Mouse (Mus musculus): ENCODE measurements at regions not wholly inside any gene's neighbourhood (a gene's known extent, or its start where the extent isn't known, plus 50 kb on each side); places are given as distances from the start of the nearest gene placed in this dataset.

DNA sequence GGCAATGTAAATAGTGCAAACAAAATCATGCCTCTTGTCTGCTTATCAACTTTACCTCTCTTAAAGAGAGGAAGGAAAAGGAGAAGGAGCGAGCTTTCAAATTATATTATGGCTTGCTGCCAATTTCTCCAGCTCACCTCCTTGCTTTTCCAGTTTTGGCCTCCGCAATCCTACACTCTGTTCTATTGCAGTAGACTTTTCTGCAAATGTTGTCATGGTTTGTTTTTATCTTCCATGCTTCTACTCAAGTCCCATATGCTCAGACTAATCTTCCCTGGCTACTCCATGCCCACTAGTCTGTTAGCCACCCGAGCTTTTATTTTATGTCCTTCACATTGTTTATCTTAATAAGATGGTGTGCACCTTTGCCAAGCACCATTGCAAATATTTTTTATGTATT, 168.0 kb upstream of the Osr1 start:
- intact Hi-C loops (cut with DNase I): no loop called here

DNA sequence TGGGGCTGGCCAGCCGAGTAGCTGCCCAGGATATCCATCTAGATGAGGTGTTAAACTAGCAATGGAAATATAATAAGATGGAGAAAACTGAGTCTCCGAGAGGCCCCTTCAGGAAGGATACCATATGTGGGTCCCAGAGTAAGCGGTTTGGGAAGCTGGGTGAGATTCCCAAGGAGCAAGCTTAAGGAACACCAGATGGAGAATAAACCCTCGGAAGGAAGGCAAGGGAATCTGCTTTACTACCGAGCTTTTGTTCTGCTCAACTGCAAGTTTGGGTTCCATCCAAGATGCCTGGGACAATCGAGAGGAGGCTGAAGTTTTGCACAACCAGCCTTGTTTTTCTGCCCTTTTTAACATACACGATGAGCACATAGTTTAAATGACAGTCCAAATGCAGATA, 164.9 kb upstream of the Osr1 start:
- intact Hi-C loops (cut with DNase I): no loop called here

DNA sequence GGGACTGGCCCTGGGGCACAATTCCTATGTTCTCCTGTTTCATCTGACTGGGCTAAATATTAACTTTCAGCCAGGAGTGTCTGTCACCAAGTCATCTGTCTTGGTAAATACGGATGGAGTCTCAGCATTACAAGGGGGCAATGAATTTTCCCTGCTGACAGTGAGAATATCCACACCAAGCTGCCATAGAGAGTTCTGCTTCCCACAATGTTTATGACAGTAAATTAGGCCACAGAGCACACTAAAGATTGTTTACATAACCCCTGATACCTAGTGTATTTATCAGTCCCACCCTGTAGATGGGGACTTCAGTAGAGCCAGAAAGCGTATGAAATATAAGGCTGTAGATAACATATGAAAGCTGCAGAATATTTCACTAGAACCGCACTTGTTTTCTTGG, 150.6 kb upstream of the Osr1 start:
- intact Hi-C loops (cut with DNase I): no loop called here

DNA sequence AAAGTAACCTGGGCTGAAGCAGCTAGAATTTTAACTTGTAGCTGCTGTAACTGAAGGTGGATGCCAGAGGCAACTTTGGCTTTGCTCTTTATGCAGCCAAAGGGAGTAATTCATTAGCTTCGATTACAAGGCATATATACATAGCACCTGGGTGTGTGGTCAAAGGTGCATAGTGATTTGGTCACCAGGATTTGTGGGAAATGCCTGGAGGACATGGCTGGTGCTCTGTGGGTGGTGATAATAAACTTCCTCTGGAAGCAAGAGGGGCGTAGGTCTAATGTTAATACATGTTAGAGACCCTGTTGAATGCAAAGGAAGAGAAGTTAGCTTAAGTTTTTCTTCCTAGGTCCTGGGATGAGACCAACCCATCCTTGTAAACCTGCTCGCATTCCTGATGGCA, 139.3 kb upstream of the Osr1 start:
- intact Hi-C loops (cut with DNase I): no loop called here

DNA sequence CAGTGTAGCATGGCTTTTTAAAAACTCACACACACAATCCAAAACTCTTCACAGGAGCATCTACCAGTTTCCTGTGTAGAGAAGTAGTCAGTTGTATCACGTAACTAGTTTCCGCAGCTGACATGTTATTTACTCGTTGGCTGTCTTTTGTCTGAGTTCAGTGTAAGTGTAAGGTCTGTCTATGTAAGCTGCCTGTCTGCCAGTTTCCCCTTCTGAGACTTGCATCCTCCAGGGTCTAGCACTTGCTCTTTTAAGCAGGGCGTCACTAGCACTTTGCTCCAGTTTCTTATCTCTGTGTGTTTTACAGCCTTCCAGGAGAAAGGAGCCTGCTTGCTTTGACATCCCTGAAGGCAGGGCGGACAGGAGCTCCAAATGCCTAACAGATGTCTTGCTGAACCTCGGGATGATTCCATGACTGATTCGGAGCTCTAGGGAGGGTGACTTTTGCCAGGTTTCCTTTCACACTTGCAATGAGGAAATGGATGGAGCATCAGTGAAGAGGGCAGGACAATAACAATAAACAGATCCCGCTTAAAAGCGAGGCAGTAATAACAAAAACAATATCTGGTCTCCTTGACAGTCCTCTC, 131.2 kb upstream of the Osr1 start:
- intact Hi-C loops (cut with DNase I): no loop called here

DNA sequence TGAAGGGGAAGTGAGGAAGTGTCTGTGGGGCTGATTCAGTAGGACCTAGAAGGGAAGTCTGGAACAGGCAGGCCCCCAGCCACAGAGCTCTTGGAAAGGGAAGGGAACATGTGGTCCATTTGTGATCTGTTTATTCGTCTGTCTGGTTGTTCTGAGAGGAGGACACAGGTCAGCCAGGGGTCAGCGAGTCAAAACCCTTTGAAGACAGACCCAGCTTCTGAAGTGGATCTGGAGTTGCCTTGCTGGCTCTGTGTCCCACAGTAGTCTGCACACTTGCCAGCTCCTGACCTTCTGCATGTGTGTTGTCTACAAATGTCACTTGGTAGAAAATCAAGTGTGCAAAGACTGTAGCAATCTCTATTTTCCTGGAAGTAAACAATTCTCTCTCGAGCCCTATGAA, 119.3 kb upstream of the Osr1 start:
- intact Hi-C loops (cut with DNase I): no loop called here

DNA sequence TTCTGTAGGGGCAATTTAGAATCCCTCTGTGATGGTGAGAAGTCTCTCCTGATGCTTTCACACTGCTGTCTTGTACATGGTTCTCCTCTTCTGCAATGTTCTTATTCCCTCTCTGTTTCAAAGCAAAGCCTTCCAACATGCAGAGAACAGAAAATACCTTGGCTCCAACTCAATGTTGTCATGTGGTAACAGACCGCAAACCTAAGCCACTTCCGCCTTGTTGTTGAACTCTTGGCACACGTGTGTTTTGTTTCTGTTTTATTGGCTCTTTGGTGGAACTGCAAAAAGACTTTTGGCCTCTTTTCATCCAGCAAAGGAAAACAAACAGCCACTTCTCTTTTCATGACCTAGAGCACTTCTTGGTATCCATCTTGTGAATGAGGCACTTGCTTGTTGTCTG, 109.7 kb upstream of the Osr1 start:
- intact Hi-C loops (cut with DNase I): no loop called here

DNA sequence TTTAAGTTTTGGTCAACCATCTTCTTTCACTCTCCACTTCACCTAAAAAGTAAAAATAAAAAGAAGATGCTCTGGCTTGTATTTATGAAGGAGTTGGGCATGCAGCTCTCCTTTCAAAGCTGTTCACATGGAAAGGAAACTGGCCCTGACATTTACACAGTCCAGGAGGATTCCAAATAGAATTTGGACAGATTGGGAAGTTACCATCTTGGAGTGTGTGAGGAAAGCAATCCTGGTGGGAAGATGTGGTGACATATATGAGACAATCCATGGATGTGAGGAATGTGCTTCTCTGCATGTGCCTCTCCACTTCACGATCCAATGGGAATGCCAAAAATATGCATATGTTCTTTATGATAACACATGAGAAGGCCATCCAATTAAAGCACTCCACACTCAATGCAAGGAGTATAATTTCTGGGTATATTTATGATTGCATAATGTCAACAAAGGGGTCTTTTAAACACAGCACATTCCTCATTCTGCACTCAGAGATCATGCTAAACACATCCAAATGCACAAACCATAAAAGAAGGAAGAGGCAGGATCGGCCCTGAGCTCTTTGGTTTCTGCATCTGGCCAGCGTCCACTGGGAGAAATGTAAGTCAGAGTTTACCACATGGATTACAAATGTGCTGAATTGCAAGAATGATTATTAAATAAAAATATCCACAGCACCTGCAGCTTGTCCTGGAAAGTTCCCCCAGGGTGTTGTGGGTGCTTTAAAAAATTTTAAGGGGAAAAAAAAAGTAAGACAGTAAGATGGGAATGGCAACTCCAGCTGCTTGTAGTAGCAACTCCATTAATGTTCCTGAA, 100.1 kb upstream of the Osr1 start:
- intact Hi-C loops (cut with DNase I): no loop called here

DNA sequence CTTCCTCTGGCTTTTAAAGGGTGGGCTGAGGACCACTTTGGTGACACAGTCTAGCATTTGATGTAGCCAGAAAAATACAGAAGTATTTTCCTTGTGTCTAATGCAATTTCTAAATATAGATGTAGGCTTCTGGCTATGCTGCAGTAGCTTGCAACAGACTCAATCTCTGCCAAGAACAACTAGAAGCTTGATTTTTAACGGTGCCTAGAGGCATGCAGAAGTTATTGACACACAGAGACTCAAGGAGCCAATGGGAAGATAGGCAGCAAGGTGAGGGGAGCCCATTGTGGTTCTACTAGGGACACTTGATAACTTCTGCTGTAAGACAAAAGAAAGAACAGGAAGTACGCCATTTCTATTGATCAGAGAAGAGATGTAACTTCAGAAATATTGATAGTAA, 94.1 kb upstream of the Osr1 start:
- intact Hi-C loops (cut with DNase I): no loop called here

DNA sequence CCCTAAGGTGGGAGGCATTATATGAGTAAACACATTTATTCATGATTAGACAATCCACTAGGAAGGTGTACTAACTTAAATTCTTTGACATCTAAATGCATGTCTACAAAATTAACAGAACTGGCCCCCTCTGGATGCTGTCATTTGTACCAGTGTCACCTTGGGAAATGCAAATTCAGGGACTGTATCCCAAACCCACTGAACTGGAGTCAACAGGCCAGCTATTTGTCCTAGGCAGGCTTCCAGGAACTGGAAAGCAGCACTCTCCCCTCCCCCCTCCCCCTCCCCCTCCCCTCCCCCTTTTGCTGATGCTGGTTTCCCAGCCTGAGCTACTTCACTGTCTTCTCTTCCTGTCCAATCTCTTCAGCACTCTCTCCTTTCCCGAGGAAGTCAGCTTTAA, 91.7 kb upstream of the Osr1 start:
- intact Hi-C loops (cut with DNase I): no loop called here

DNA sequence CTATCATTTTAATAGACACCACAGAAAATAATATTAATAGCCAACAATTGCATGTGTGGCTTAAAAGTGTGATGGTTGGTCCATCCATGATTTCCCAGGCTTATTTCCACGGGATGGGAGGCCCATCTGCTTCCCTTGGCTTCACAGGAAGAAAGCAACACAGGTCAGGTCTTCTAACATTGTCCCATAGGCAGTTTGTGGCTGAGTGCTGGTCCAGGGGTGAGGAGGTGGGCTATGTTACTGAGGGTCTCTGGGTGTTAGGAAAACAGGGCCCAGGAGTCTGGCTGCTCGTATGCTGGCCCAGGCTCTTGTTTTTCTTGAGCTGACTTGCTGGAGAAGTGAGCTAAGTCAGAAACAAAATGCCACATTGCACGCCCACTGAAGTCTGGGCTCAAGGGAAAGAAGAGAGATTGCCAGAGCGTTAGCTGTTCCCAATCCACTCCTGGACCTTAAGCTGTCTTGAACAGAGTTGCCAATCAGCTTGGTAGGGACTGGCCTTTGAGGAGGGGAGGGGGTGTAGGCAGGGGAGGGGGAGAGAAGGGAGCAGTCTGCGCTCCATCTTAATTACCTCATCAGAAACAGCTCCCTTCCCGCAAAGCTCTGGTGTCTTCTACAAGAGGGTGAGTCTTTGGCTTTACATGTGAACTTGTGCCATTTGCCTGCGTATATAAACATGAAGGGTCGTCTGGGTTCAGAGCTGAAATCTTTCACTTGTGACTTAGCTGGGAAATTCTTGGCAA, 82.1 kb upstream of the Osr1 start:
- intact Hi-C loops (cut with DNase I): no loop called here

DNA sequence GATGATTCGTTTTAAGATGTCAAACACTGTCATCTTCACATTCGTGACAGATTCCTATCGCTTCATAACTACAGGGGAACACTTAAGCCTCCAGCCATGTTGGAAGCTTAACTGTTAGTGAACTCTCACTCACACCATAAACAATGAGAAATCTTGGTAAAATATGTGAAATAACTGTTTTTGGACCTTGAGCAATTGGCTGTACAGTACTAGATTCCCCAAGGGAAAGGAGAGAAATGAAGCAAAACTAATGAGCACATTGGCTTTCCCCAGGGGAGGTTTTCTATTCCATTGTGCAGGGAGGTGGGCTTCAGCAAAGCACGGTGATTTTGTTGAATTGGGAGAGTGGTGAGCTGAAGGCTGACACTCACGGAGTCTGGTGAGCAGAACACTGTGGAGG, 56.0 kb upstream of the Osr1 start:
- intact Hi-C loops (cut with DNase I): no loop called here

DNA sequence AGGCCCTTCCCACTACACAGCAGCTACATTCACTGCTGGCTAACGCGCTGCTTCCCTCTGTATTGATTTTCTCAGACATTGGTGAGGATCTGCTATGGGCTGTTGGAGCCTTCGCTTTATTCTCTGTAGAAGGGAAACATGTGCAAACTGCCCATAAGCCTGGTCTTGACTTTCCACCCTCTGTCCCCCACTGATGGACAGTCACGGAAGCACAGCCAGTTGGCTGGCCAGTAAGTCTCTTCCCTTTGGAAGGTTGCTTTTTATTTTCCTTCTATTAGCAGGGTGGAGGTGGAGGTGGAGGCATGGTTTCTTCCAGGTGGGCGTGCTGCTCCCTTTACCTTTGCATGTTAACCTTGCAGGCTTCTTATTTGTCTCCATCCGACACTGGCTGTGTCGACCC, 51.1 kb upstream of the Osr1 start:
- intact Hi-C loops (cut with DNase I): no loop called here

DNA sequence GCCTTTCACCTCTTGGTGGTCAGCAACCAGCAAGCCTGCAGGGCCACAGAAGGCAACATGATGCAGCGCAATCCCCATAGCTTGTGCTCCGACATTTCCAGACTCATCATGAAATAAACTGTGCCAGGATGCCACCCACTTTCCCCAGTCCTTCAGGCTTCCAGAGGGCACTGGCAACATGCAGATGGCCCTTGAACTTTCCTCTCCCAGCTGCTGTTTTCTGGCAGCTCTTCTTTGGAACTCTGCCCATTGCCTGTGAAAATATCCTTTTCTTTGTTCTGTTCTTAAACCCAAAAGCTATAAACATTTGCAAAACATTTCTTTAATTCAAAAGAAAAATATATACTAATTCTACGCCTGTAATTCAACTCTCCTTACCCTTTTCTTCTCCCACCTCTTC, 50.6 kb upstream of the Osr1 start:
- intact Hi-C loops (cut with DNase I): no loop called here

All from adrenal gland (tissue).